Mouse (Mus musculus): ENCODE measurements at regions not wholly inside any gene's neighbourhood (a gene's known extent, or its start where the extent isn't known, plus 50 kb on each side); places are given as distances from the start of the nearest gene placed in this dataset.
A peak's percentile ranks its signal among the peaks of the same experiment; 100 is the strongest.

DNA sequence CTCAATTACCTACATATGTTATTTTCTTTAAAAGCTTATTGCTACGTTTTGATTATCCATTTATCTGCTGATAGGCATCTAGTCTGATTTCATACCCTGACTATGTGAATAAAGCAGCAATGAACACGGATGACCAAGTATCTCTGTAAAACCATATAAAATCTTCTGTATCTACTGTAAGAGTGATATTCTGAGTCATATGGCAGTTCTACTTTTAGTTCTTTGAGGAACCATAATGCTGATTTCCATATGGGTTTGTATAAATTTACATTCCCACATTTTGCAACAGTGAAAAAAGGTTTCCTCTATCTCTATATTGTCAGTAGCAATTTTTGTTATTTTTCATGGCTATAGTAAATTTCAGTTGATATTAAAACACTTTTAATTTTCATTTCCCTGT is 280.6 kb downstream of the Fsip2 start:
- DNase-seq, result no peak

DNA sequence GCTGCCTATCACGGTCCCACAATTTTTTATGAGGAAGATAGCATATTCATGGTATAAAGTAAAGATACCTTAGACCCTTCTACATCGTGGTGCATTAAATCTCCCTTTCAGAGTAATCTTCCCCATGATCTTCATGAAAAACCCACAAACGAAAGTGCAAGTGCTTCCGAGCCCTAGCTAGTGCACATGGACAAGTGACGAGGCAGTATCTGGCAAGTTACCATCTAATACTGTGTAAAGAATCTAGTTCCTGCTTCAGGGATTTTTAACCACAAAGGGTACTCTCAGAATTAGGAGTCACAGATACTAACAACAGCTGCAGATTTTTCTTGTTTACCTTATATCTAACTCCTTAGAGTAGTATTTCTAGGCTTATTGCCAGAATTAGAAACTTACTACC is 282.8 kb downstream of the Fsip2 start:
- DNase-seq, result no peak

DNA sequence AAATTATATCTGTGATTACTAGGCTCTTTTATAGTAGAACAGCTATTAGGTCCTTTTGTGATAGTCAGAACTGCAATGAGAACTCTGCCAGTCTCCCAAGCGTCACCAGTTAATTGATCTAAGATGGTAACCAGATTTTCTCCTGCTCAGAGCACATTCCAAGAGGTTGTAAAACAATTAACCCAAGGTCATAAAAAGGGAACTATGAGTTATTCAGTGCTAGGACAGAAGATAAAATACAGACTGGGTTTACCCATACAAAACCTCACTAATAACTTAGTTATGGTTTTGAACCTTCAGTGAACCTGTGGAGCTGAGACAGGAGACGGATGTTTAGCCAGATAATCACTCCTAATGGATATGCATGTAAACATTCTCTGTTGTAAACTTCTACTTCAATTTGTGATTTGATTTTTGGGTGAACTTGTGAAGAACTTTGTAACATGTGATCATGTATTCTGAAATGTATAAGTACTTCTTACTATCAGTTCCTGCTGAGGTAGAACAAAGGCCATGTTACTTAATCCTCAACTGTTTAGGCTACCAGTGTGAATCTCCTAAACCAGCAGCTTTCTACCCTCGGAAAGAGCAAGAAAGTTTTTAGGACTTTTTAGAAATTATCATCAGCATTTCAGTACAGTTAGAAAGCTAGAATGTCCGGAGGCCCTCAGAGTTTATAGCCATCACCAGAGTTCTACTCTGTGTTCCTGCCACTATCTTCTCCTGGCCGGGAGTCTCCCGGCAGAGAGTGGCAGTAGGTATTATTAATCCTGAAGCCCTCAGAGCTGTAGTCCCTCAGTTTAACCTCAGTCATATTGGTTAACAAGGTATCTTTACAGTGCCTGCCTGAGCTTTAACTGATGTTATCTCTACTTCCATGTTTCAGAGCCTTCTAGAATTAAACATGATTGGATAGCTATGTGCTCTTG is 308.0 kb downstream of the Fsip2 start:
- DNase-seq, result no peak

DNA sequence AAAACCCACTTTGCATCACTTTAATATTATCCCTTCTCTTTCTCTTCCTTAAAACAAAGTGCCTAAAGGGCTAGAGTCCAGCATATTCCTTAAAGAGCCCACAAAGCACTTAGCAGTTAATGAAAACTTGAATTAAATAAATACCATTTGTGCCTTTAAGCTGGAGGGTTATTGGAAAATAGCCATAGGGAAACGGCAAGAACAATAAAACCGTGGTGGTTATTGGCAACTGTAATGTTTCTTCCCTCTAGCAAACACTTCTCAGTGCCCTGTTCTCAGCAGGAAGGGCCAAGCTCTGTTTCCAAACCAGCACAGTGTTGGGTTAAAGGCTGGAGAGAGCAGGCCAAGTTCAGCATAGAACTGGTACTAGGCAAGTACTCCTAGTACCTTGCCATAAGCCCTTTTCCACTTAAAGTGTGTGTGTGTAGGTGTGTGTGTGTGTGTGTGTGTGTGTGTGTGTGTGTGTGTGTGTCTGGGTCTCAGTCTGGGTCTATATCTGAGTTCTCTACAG is 313.4 kb downstream of the Fsip2 start:
- DNase-seq, result no peak

- DNase-seq, result no peak
Measured at GRCm38 (mm10) chr2:83258613-83259012, 315.2 kb downstream of the Fsip2 start.

DNA sequence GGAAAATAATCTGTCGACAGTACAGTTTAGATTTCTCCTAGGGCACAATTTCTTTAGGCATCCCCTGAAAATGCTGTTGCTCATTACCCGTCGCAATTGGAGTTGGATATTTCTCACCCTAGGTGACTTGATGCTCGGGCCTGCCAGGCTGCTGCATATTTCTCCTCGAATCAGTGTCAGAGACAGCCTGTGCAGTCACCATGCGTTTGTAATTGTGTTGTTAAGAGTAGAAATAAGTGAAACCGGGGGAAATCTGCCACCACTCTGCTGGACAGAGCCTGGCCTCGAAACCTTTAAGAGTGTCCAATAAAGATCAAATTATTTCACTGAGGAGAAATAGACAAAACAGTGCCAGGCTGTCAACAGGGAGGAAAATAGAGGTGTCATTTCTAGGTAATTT is 340.7 kb upstream of the Zc3h15 start:
- no peak for DNase-seq

- no peak for DNase-seq
Measured at GRCm38 (mm10) chr2:83332056-83332769, 312.0 kb upstream of the Zc3h15 start.

DNA sequence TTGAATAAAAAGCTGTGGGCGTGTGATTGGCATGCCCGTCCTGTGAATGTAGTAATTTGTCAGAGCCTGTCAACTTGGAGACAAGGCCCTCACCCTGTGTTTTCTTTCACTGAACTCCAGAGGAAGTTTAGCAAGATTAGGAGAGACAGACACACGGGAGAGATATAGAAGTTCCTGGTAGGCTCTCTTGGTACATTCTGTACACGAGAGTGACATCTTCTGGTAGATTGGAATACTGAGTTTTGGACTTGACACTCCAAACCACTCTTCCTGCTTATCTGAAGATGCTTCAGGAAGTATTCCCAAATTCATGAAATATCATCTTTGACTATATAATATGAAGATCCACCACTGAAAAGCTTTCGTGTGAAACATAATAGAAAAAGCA is 311.5 kb upstream of the Zc3h15 start:
- DNase-seq, result no peak

DNA sequence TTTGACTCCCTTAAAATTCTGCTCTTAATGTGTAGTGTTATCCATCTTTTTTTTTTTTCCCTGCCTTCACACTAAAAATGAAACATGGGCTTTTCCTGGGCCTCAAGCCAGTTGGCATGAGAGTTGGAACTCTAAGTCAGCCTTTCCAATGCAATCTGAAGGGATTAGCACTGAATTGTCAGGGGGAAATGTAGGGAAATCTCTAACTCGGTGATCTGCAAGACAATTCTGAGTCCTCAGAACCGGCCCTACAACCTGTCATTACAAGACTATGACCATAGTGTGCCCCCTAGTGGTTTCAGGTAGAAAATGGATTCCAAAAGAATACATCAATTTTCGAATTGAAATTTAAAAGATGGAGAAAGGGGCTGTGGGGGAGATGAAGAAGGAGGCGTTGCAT is 306.9 kb upstream of the Zc3h15 start:
- peak; percentile 89 for DNase-seq

DNA sequence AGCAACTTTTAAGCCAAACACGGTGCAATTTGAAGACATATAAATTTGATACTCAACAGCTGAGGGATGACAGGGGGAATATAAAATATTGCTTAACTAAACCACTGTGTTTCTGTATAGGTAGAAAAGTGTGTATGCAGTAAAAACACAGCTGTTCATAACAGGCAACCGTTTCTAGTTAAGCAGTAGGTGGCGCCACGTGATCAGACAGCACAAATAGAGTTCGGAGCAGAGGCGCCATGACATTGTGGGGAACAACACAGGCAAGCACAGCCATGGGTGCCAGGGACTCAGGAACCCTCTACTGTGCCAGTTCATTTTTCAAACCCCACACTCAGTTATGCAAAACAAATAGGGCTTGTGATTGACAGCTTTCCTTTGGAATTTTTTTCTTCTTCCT is 304.1 kb upstream of the Zc3h15 start:
- no peak for DNase-seq
